Mouse (Mus musculus) forebrain, embryonic 14.5 days (tissue): ENCODE results near the gene Ptprn. TPM values are rescaled to one million over a fixed set of nuclear protein-coding genes. Genes with fewer than 3 reads are reported as not detected.

Experiments used
- microRNA-seq: library from miRNA; unstranded; fragments of <30 nt; microRNA quantifications from one replicate; pipeline ENCODE4, GENCODE M21; 2016
- polyA plus RNA-seq: library from polyadenylated mRNA; unstranded; fragments of >200 nt; fragmentation: Nextera tagmentation; extraction: Ambion mirVana; gene quantifications from 2 replicates; pipeline ENCODE4 v1.2.1, GENCODE M21; 2014

The Ptprn gene
- polyA plus RNA-seq, 1 experiment from 2014 or later = 5.1 TPM

Small RNA genes lying within 50 kb of the gene (microRNA-seq; reads per million reads assigned to microRNA genes)
- gene Gm27943 = not detected

Other genes starting within 250 kb of the Ptprn start
- gene Nhej1, start 139.3 kb downstream of the Ptprn start, polyA plus RNA-seq = 7.9 and 8.8 TPM in 2 replicates
- not detected in 2 replicates for gene Slc23a3, start 130.6 kb downstream of the Ptprn start, polyA plus RNA-seq
- 40.4 and 53.6 TPM in 2 replicates for gene Cnppd1, start 121.8 kb downstream of the Ptprn start, polyA plus RNA-seq
- 85.6 and 95.6 TPM in 2 replicates for gene Retreg2, start 121.7 kb downstream of the Ptprn start, polyA plus RNA-seq
- gene Zfand2b, start 95.9 kb downstream of the Ptprn start, polyA plus RNA-seq = 41.2 and 46.8 TPM in 2 replicates
- gene Abcb6, start 84.1 kb downstream of the Ptprn start, polyA plus RNA-seq = 26.2 and 30.4 TPM in 2 replicates
- gene Ankzf1, start 72.4 kb downstream of the Ptprn start, polyA plus RNA-seq = 16.3 and 16.9 TPM in 2 replicates
- gene Atg9a, start 72.3 kb downstream of the Ptprn start, polyA plus RNA-seq = 25.5 and 34.1 TPM in 2 replicates
- 13.0 and 14.3 TPM in 2 replicates for gene Glb1l, start 53.7 kb downstream of the Ptprn start, polyA plus RNA-seq
- gene Stk16, start 53.7 kb downstream of the Ptprn start, polyA plus RNA-seq = 116 and 130 TPM in 2 replicates
- gene Tuba4a, start 44.6 kb downstream of the Ptprn start, polyA plus RNA-seq = 14.3 and 21.3 TPM in 2 replicates
- gene A630095N17Rik, start 32.4 kb downstream of the Ptprn start, polyA plus RNA-seq = not detected in 2 replicates
- 21.5 and 24.3 TPM in 2 replicates for gene Dnajb2, start 28.1 kb downstream of the Ptprn start, polyA plus RNA-seq
- gene Resp18, start 13.9 kb upstream of the Ptprn start, polyA plus RNA-seq = 62.4 and 68.1 TPM in 2 replicates
- 160 and 178 TPM in 2 replicates for gene Dnpep, start 53.5 kb upstream of the Ptprn start, polyA plus RNA-seq
- gene Des, start 95.8 kb upstream of the Ptprn start, polyA plus RNA-seq = 1.3 and 1.4 TPM in 2 replicates
- gene Speg, start 110.8 kb upstream of the Ptprn start, polyA plus RNA-seq = 8.3 and 8.8 TPM in 2 replicates
- gene Gmppa, start 171.4 kb upstream of the Ptprn start, polyA plus RNA-seq = 72.4 and 76.0 TPM in 2 replicates
- 0.76 and 0.84 TPM in 2 replicates for gene Asic4, start 185.9 kb upstream of the Ptprn start, polyA plus RNA-seq
- 21.6 and 24.2 TPM in 2 replicates for gene Chpf, start 214.8 kb upstream of the Ptprn start, polyA plus RNA-seq
- gene Tmem198, start 215.0 kb upstream of the Ptprn start, polyA plus RNA-seq = 41.3 and 50.4 TPM in 2 replicates
- gene Obsl1, start 241.9 kb upstream of the Ptprn start, polyA plus RNA-seq = 17.0 and 17.7 TPM in 2 replicates
- gene Inha, start 242.6 kb upstream of the Ptprn start, polyA plus RNA-seq = 4.9 and 6.3 TPM in 2 replicates